Mouse (Mus musculus) spleen, postnatal 14 days (tissue): ENCODE results near the gene She.
"Not testable (repeated sequence)": the region's sequence is repeated elsewhere in the genome, so short reads cannot be mapped to it uniquely, and the experiment has no call there.

Experiments used
- DNase-seq, 2 experiments: peaks; one replicate each; pipeline ENCODE4 v3.0.0; 2021 to 2022; ENCODE audit warnings: low spot score in 2 of 2

Gene She

DNA sequence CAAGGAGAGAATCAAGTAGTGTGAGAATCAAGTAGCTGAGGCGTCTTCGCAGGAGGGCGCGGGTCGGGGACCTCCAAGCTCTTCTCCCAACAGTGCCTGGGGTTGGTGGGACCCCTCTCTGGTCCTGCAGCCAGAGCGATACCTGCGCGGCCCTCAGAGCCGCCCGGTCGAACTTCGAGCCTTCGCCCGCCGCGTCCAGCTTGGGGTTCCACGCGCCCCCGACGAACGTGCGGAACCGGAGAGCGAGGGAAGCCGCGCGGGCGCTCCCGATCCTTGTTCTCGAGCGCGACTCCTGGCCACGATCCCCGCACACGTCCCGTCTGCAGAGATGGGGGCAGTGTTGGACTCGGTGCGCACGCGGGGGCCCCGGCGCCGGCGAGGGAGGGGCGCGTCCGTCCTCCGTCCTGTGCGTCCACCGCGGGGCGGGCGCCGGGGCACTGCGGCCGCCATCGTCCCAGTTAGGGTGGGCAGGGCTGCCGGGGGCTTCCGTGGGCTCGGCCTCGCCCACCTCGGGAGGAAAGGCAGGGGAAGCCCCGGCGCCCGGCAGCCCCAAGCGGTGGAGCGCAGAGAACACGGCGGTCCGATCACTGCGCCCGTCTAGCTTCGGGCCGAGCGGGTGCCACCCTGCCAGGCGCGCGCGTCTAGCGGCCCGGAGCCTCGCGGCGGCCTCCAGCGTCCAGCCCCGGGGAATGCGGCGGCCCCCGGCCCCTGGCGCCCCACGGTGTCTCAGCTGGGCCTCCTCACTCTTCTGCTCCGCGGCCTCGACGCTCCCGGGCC lies at the start of gene She:
She (plus strand) TSS at position 556 of the 777 bp plus-strand sequence.
- DNase-seq, result no peak

DNA sequence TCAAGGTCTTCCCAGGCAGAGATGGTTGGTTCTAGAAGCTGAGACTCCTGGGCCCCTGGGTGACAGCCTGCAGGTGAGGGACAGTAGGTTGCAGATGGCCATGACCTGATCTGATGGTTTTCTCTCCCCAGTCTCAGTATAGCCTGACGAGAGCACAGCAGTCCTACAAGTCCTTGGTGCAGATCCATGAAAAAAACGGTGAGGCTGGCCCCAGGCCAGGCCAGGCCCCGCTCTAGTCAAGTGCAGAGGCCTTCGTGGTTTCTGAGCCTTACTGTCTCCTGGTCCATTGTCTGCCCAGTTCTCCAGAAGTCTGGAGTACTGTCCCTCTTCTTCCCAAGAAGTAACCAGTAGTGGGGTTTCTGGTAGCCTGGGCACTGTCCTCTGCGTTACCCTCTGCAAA lies 49.5 kb upstream of the She start:
- no peak for DNase-seq

- peak; percentile 39 to 58 for DNase-seq
Measured at GRCm38 (mm10) chr3:89784991-89785753, 46.0 kb upstream of the She start.

- DNase-seq, result no peak
Measured at GRCm38 (mm10) chr3:89786275-89786674, 44.9 kb upstream of the She start.

- no peak for DNase-seq
Measured at GRCm38 (mm10) chr3:89788680-89789352, 42.4 kb upstream of the She start.

- no peak for DNase-seq
Measured at GRCm38 (mm10) chr3:89794616-89795015, 36.6 kb upstream of the She start.

DNA sequence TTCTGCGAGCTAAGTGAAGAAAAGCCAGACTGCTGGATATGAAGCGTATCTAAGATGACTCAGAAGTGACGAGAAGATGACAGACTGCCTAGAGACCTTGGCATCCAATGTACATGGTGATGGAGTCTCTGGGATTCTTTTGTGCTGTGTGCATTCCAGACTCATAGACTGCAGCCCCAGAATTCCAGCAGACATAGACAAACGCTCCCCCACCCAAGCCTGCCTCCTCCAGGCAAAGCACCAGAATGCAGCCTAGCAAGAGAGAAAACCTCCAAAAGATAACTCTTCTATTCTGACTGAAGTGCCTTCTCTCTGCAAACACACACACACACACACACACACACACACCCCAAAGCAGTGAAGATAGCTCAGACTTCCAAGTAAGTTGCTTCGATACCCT lies 35.4 kb upstream of the She start:
- DNase-seq, result no peak

DNA sequence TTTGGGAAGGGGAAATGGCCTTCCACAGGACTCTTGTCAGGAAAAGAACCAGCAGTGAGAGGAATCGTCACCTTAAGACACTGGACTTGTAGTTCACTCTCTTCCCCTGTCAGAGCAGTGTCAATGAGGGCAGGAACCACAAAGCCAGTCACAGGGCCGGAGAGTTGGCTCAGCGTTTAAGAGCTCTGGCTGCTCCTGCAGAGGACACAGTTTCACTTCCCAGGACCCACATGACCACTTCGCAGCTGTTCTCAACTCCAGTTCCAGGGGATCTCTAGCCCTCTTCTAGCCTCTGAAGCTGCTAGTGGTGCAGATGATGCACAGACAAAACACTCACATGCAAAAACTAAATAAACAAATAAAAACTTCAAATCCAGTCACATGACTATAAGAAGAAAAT lies 34.8 kb upstream of the She start:
- DNase-seq, result no peak

DNA sequence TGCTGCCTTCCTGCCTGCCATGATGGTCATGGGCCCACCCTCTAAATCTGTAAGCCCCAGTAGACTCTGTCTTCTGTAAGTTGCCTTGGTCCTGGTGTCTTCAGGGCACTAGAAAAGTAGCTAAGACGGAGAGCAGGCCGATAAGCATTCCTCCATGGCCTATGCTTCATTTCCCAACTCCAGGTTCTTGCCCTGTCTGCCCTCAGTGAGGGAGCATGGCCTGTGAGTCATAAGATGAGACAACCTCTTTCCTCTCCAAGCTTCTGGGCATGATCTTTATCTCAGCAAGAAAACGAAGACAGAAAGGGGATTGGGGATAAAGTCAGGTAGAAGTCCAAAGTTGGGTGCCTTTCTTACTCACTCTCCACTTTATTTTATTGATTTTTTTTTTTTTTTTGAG lies 32.7 kb upstream of the She start:
- DNase-seq, result no peak

GRCm38 (mm10) chr3:89799476-89799875 lies 31.7 kb upstream of the She start:
- DNase-seq, result no peak

GRCm38 (mm10) chr3:89800078-89800477 lies 31.1 kb upstream of the She start:
- not testable (repeated sequence) for DNase-seq

- no peak for DNase-seq
Measured at GRCm38 (mm10) chr3:89800774-89801506, 30.2 kb upstream of the She start.

DNA sequence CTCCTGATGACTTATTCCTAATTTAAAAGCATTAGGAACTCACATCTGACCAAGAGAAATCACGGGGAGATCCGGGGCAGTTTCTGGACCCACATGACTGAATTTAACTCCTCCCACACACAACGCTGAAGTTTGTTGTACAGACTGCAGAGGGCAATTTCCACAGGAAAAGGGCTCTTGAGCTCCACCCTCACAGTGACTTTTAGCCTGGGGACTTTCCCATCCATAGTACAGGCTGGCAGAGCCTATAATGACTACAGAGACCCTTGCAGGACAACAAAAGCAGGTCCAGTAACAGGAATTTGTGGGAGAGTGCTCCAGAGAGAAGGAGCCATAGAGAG lies 29.7 kb upstream of the She start:
- DNase-seq, result no peak

DNA sequence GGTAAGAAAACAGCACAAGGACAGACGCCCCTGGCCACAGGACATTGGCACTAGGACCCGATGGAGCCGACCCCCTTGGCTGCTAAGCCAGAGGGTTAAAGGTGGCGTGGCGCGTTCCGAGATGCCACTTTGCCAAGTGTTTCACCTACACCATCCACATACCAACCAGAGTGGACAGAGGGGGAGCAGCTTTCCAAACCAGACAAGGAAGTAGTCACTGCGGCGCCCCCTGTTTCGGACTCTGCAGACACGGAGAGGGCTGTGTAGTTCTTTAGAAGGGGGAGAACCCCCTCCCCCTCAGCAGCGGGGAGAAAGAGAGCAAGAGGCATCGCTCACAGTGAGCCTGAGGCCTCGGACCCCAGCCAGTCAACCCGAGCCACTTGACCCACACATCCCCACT lies 28.3 kb upstream of the She start:
- DNase-seq, result no peak

GRCm38 (mm10) chr3:89805179-89805578 lies 26.0 kb upstream of the She start:
- DNase-seq, result no peak

DNA sequence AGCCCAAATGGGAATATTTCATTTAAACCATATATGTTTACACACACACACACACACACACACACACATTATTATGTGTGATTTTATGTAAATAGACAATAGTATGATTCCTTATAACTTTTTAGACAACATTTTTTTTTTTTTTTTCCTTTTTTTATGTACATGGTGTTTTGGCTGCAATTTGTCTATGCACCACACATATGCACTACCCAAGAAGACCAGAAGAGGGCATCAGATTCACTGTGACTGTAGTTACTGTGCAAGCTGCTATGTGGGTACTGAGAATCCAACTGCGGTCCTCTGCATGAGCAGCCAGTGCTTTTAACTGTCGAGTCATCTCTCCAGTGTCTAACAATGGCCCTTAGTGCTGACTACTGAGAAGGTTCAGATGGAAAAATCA lies 24.4 kb upstream of the She start:
- no peak for DNase-seq

DNA sequence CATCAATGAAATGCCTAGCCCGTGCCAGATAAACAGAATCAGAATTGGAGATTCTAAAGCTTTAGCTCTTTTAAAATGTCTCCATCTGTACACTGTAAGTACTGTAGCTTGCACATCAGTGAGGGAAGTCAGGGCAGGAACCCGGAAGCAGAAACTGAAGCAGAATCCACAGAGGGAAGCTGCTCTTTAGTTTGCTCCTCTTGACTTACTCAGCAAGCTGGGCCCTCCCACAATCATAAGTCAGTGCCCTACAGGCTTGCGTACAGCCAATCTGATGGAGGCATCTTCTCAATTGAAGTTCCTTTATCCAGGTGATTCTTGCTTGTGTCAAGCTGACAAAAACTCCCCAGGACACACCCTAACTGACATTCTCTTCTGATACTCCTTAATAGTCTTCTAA lies 24.0 kb upstream of the She start:
- DNase-seq, result no peak

GRCm38 (mm10) chr3:89807881-89808280 lies 23.3 kb upstream of the She start:
- no peak for DNase-seq

GRCm38 (mm10) chr3:89808638-89809037 lies 22.5 kb upstream of the She start:
- DNase-seq, result peak; percentile 64 to 65

GRCm38 (mm10) chr3:89810841-89811240 lies 20.3 kb upstream of the She start:
- DNase-seq, result no peak

DNA sequence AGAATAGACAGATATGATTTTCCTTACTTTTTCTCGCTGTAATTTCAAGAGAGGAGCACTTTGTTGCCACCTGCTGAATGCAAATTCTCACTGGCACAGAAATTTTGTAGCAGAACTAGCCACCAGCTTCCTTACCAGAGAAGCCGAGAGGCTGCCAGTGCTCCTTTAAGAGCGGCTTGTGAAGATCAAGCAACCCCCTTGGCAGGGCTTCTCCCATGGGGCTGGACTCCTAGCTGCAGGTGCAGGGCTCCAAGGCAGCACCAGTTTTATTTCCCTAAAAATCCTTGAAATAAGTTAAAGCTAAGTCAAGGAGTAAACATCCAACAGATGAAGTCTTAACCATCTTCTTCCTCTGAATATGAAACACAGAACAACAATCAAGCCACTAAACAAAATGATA lies 19.0 kb upstream of the She start:
- no peak for DNase-seq

- no peak for DNase-seq
Measured at GRCm38 (mm10) chr3:89814051-89814450, 17.1 kb upstream of the She start.
